Comparison of ENCODE assay signal across 8 mouse cellular contexts in genomic region chr11:59227604-59228121, GRCm38 (mm10). TPM values are rescaled to one million over a fixed set of nuclear protein-coding genes. Genes with fewer than 3 reads are reported as not detected.
DNase-seq lines count a peak whose midpoint lies in the region; ATAC-seq lines count a peak whose summit lies in the region.

No protein-coding gene starts in this region.

- H3K9me3 ChIP-seq in lung, embryonic 15.5 days = no peaks in the 10 kb centered on the region
- no peaks in the 10 kb centered on the region for H3K9me3 ChIP-seq in intestine, embryonic 14.5 days (ENCODE audit: control insufficient read depth, low read length)
- no peaks in the 10 kb centered on the region for H3K9me3 ChIP-seq in midbrain, embryonic 13.5 days

- peak overlapping the region; percentile 96 for H3K4me3 ChIP-seq in lung, embryonic 15.5 days
- H3K4me3 ChIP-seq in intestine, embryonic 14.5 days (ENCODE audit: low read depth, low read length) = peak overlapping the region; percentile 69
- peak overlapping the region; percentile 100 for H3K4me3 ChIP-seq in midbrain, embryonic 13.5 days (replicated peaks)

- H3K4me2 ChIP-seq in lung, embryonic 15.5 days = peak overlapping the region; percentile 73
- peak overlapping the region; percentile 72 for H3K4me2 ChIP-seq in intestine, embryonic 14.5 days (ENCODE audit: low read length)
- peak overlapping the region; percentile 98 for H3K4me2 ChIP-seq in midbrain, embryonic 13.5 days (replicated peaks)

- DNase-seq in cerebellum, adult 9-11 months = no peak
- no peak for DNase-seq in lung, postnatal 14 days
- no peak for DNase-seq in intestine, embryonic 14.5 days (ENCODE audit: low spot score)
- DNase-seq in left cerebral cortex, postnatal 25 days (ENCODE audit: low spot score in 2 of 2) = no peak
- DNase-seq in spleen, postnatal 4 days (ENCODE audit: low spot score in 2 of 2) = no peak

- no peaks in the 10 kb centered on the region for H3K36me3 ChIP-seq in lung, embryonic 15.5 days
- peaks cover 5% of the 10 kb centered on the region for H3K36me3 ChIP-seq in intestine, embryonic 14.5 days (ENCODE audit: control insufficient read depth, insufficient read depth, low read length)
- no peaks in the 10 kb centered on the region; the same call in 1 of the 2 replicates for H3K36me3 ChIP-seq in midbrain, embryonic 13.5 days

- peaks cover 43% of the 10 kb centered on the region for H3K4me1 ChIP-seq in lung, embryonic 15.5 days
- peaks cover 38% of the 10 kb centered on the region for H3K4me1 ChIP-seq in intestine, embryonic 14.5 days (replicated peaks; ENCODE audit: control insufficient read depth, insufficient read depth, low read length)
- H3K4me1 ChIP-seq in midbrain, embryonic 13.5 days (replicated peaks) = peaks cover 51% of the 10 kb centered on the region

- H3K27me3 ChIP-seq in lung, embryonic 15.5 days = no peaks in the 10 kb centered on the region
- H3K27me3 ChIP-seq in intestine, embryonic 14.5 days (replicated peaks; ENCODE audit: control insufficient read depth, insufficient read depth, low read length) = no peaks in the 10 kb centered on the region
- H3K27me3 ChIP-seq in midbrain, embryonic 13.5 days = no peaks in the 10 kb centered on the region

- H3K27ac ChIP-seq in lung, embryonic 15.5 days = peak overlapping the region; percentile 99
- peak overlapping the region; percentile 97 for H3K27ac ChIP-seq in intestine, embryonic 14.5 days (ENCODE audit: low read depth)
- peak overlapping the region; percentile 95 for H3K27ac ChIP-seq in midbrain, embryonic 13.5 days

- WGBS in lung, embryonic 15.5 days = under 1% methylated on average over 43 of the region's 51 CpGs
- under 1% methylated on average over 46 of the region's 51 CpGs for WGBS in intestine, embryonic 14.5 days
- WGBS in midbrain, embryonic 13.5 days = under 1% methylated on average over 45 of the region's 51 CpGs

- peak; percentile 65 for ATAC-seq in cerebellum, adult (ENCODE audit: insufficient number of reproducible peaks, low FRiP score, low TSS enrichment)
- ATAC-seq in lung, embryonic 15.5 days (ENCODE audit: borderline replicate concordance, extremely low read depth, low FRiP score, low TSS enrichment) = peak; percentile 83
- ATAC-seq in intestine, embryonic 14.5 days (replicated peaks; ENCODE audit: low FRiP score, low TSS enrichment, low read depth) = peak; percentile 83; the same call in 1 of the 2 replicates
- peak; percentile 85 for ATAC-seq in midbrain, embryonic 13.5 days

- intact Hi-C loops in left cerebral cortex, postnatal 25 days (cut with DNase I) = loop anchor here (2.0 to 5.0 kb wide), 2 partner anchors 71 to 265 kb away; no protein-coding TSS in a partner anchor

- H3K9ac ChIP-seq in lung, embryonic 15.5 days = peak overlapping the region; percentile 99
- peak overlapping the region; percentile 99 for H3K9ac ChIP-seq in intestine, embryonic 14.5 days (ENCODE audit: low read length)
- peak overlapping the region; percentile 99 for H3K9ac ChIP-seq in midbrain, embryonic 13.5 days (replicated peaks)

RNA-seq across cellular contexts. Expression of gene Arf1, which starts 0.4 kb away (rescaled TPM):
- polyA plus RNA-seq in lung, embryonic 15.5 days (2015; fragmentation: Nextera tagmentation; extraction: Ambion mirVana) = 724 and 743 TPM in 2 replicates
- polyA plus RNA-seq in intestine, embryonic 14.5 days (2014; fragmentation: Nextera tagmentation; extraction: Ambion mirVana) = 618 and 641 TPM in 2 replicates
- polyA plus RNA-seq in midbrain, embryonic 13.5 days (2015; fragmentation: Nextera tagmentation; extraction: Ambion mirVana) = 602 and 607 TPM in 2 replicates
- 100 to 1,000 TPM; 414 to 438 TPM for total RNA-seq in left cerebral cortex, postnatal 25 days (2021)

RNA-seq across cellular contexts. Expression of gene 2310033P09Rik, which starts 19.5 kb away (rescaled TPM):
- polyA plus RNA-seq in lung, embryonic 15.5 days (2015; fragmentation: Nextera tagmentation; extraction: Ambion mirVana) = 31.9 and 32.3 TPM in 2 replicates
- 29.9 and 33.5 TPM in 2 replicates for polyA plus RNA-seq in intestine, embryonic 14.5 days (2014; fragmentation: Nextera tagmentation; extraction: Ambion mirVana)
- 32.5 and 32.6 TPM in 2 replicates for polyA plus RNA-seq in midbrain, embryonic 13.5 days (2015; fragmentation: Nextera tagmentation; extraction: Ambion mirVana)
- 10 to 100 TPM; 20.6 to 21.3 TPM for total RNA-seq in left cerebral cortex, postnatal 25 days (2021)

RNA-seq across cellular contexts. Expression of gene Mrpl55, which starts 25.4 kb away (rescaled TPM):
- 89.6 and 92.6 TPM in 2 replicates for polyA plus RNA-seq in lung, embryonic 15.5 days (2015; fragmentation: Nextera tagmentation; extraction: Ambion mirVana)
- polyA plus RNA-seq in intestine, embryonic 14.5 days (2014; fragmentation: Nextera tagmentation; extraction: Ambion mirVana) = 107 and 117 TPM in 2 replicates
- 95.9 and 96.5 TPM in 2 replicates for polyA plus RNA-seq in midbrain, embryonic 13.5 days (2015; fragmentation: Nextera tagmentation; extraction: Ambion mirVana)
- total RNA-seq in left cerebral cortex, postnatal 25 days (2021) = 10 to 100 TPM; 35.4 to 38.6 TPM

RNA-seq across cellular contexts. Expression of gene Guk1, which starts 35.7 kb away (rescaled TPM):
- 131 and 141 TPM in 2 replicates for polyA plus RNA-seq in lung, embryonic 15.5 days (2015; fragmentation: Nextera tagmentation; extraction: Ambion mirVana)
- 142 and 143 TPM in 2 replicates for polyA plus RNA-seq in intestine, embryonic 14.5 days (2014; fragmentation: Nextera tagmentation; extraction: Ambion mirVana)
- 155 and 159 TPM in 2 replicates for polyA plus RNA-seq in midbrain, embryonic 13.5 days (2015; fragmentation: Nextera tagmentation; extraction: Ambion mirVana)
- 100 to 1,000 TPM; 124 to 134 TPM for total RNA-seq in left cerebral cortex, postnatal 25 days (2021)

RNA-seq across cellular contexts. Expression of gene Gjc2, which starts 44.6 kb away (rescaled TPM):
- 0.56 and 0.60 TPM in 2 replicates for polyA plus RNA-seq in lung, embryonic 15.5 days (2015; fragmentation: Nextera tagmentation; extraction: Ambion mirVana)
- polyA plus RNA-seq in intestine, embryonic 14.5 days (2014; fragmentation: Nextera tagmentation; extraction: Ambion mirVana) = 0.42 and 0.55 TPM in 2 replicates
- polyA plus RNA-seq in midbrain, embryonic 13.5 days (2015; fragmentation: Nextera tagmentation; extraction: Ambion mirVana) = 0.35 TPM in 1 of 2 replicates, not detected in the other
- total RNA-seq in left cerebral cortex, postnatal 25 days (2021) = 10 to 100 TPM in 1 of 2 experiments, 1 to 10 TPM in 1; 9.8 to 12.2 TPM
